Mouse (Mus musculus): Measurements from ENCODE around the gene Cidec. TPM values are rescaled to one million over a fixed set of nuclear protein-coding genes. Genes with fewer than 3 reads are reported as not detected.

The Cidec gene
- polyA plus RNA-seq, 1 experiment from 2014 or later, result not detected

DNA sequence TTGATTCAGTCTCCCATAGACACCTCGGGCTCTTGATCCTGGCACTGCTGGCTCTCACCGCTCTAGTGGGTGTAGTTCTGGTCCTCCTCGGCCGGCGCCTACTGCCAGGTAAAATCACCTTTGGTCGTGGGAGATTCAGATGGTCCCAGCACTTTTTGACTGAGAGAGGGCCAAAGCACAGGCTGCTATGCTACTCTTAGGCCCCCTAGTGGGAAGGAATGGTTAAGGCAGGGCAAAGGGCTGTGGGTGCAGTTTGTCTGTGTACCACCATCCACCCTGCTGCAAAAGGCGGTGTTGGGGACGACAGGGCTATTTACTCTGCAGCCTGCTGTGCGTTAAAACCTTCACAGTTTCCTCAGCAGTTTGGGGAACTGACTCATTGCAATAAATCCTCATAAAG is 33.5 kb upstream of the Cidec start:
- H3K27ac ChIP-seq, result peak overlapping the region; percentile 72
- whole genome bisulfite sequencing, result 9% methylated on average over 9 of the region's 9 CpGs
- H3K36me3 ChIP-seq, result no peaks in the 10 kb centered on the region
- DNase-seq (ENCODE audit: low spot score), result peak; percentile 74
- H3K9me3 ChIP-seq, result no peaks in the 10 kb centered on the region
- H3K27me3 ChIP-seq (ENCODE audit: insufficient read depth, poor library complexity, severe bottlenecking), result peaks cover 55% of the 10 kb centered on the region
- peak overlapping the region; percentile 48 for H3K4me3 ChIP-seq
- peaks cover 47% of the 10 kb centered on the region for H3K4me1 ChIP-seq (replicated peaks)

DNA sequence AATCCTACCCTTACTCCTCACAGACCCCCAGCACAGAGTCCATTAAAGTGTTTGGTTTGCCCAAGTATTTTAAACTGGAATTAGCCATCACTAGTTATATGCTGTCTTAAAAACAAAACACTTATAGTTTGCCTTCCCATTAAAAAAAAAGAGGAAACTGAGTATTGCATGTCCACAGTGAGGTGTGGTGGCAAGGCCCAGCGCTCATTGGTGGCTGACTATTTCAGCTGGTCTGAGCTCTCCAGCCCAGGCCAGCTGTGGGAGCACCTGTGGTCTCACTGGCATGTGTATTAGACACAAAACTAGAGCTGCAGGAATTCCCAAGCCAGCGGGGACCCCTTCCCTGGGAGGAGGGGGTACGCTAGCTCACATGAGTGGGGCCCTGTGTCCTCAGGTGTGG is 33.0 kb upstream of the Cidec start:
- no peaks in the 10 kb centered on the region for H3K36me3 ChIP-seq
- H3K27me3 ChIP-seq (ENCODE audit: insufficient read depth, poor library complexity, severe bottlenecking), result peaks cover 55% of the 10 kb centered on the region
- peak overlapping the region; percentile 48 for H3K4me3 ChIP-seq
- DNase-seq (ENCODE audit: low spot score), result no peak
- WGBS, result 61% methylated on average over 3 of the region's 3 CpGs
- H3K9me3 ChIP-seq, result no peaks in the 10 kb centered on the region
- H3K27ac ChIP-seq, result no peak overlapping the region
- peaks cover 47% of the 10 kb centered on the region for H3K4me1 ChIP-seq (replicated peaks)

DNA sequence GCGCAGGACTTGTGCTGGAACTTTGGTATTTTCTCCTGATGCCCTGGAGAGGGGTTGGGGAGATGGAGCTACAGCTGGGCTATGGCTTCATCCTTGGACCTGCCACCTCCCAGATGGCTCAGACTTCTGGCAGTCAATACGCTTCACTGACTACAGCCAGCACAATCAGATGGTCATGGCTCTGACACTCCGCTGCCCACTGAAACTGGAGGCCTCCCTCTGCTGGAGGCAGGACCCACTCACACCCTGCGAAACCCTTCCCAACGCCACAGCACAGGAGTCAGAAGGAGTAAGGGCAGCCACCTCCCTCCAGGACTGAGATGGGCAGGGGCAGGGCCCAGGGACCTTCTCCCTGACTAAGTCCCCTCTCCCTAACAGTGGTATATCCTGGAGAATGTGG is 30.0 kb upstream of the Cidec start:
- peaks cover 26% of the 10 kb centered on the region for H3K4me1 ChIP-seq (replicated peaks)

DNA sequence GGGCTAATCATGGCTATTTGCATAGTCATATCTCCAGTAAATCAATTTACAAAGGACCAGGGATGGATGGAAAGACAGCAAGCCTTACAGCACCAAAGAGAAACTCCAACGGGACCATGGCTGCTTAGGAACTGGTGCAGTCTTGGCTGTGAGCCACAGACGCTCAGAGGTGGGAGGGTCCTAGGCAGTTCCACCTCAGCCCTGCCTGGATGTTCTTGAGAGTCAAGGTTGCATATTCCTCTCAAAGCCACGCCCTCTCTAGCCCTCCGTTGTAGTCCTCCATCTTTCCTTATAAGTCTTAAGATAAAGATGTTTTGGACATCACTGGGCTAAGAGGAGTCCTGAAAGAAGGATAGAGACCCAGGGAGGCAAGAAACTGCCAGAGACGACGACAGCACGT is 28.5 kb upstream of the Cidec start:
- H3K4me1 ChIP-seq (replicated peaks), result peaks cover 13% of the 10 kb centered on the region
- H3K27ac ChIP-seq, result no peak overlapping the region
- H3K9me3 ChIP-seq, result no peaks in the 10 kb centered on the region
- H3K27me3 ChIP-seq (ENCODE audit: insufficient read depth, poor library complexity, severe bottlenecking), result peaks cover 17% of the 10 kb centered on the region
- no peak overlapping the region for H3K4me3 ChIP-seq
- no peaks in the 10 kb centered on the region for H3K36me3 ChIP-seq
- DNase-seq (ENCODE audit: low spot score), result no peak
- 72% methylated on average over 7 of the region's 7 CpGs for WGBS

More for the DNA sequence above, 30.0 kb upstream of the Cidec start:
- DNase-seq (ENCODE audit: low spot score), result peak; percentile 37
- Histone ChIP-seq H3K27me3 (ENCODE audit: insufficient read depth, poor library complexity, severe bottlenecking) (peaks cover 33% of the 10 kb centered on the region), H3K36me3 (no peaks in the 10 kb centered on the region), H3K9me3 (no peaks in the 10 kb centered on the region), H3K27ac (no peak overlapping the region), H3K4me3 (no peak overlapping the region)
- 56% methylated on average over 5 of the region's 5 CpGs for WGBS

DNA sequence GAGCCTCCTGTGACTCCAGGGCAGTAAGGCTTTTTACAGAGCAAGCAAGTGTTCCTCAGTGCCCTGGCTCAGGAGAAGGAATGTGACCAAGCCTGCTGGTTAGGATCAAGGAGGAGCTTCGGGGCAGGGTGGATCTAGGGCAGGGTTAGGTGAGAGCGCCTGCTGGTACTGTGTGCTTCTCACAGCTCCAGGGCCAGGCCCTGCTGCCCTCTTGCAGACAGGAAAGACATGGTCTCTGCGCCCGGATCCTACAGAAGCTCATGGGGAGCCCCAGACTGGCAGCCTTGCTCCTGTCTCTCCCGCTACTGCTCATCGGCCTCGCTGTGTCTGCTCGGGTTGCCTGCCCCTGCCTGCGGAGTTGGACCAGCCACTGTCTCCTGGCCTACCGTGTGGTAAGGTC is 23.1 kb upstream of the Cidec start:
- DNase-seq (ENCODE audit: low spot score), result no peak
- no peaks in the 10 kb centered on the region for H3K27me3 ChIP-seq (ENCODE audit: insufficient read depth, poor library complexity, severe bottlenecking)
- H3K4me3 ChIP-seq, result no peak overlapping the region
- H3K36me3 ChIP-seq, result no peaks in the 10 kb centered on the region
- 66% methylated on average over 10 of the region's 10 CpGs for WGBS
- no peaks in the 10 kb centered on the region for H3K9me3 ChIP-seq
- peaks cover 3% of the 10 kb centered on the region; the same call in 1 of the 2 replicates for H3K4me1 ChIP-seq (replicated peaks)
- no peak overlapping the region for H3K27ac ChIP-seq

DNA sequence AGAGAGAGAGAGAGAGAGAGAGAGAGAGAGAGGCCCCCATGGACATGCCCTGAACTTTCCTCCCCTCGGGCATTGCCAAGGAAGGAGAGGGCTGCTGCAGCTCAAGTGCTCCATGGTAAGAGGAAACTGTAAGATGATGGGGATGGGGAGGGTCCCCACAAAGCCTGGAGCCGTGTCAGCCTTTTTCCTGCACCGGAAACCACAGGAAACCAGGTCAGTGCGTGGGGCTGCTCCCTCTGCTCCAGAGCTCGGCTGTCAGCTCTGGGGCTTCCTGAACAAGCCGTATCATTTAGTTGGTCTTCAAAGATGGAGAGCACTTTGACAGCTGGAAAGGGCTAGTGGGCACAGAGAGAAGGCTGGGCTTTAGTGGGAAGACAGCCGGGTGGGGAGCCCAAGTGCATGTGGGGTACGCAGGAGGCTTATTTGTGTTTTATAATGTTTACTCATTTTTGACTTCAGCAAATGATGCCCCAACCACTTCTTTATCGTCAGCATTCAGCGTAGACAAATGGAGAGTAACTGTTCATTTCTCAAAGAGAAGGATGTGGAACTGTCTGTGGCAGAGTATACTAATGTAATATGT is 22.5 kb upstream of the Cidec start, which contains the start of gene Il17re:
Gene Il17re (plus strand): TSS at position 533 of the 583 bp plus-strand sequence.
- no peaks in the 10 kb centered on the region for H3K9me3 ChIP-seq
- H3K4me1 ChIP-seq (replicated peaks), result peaks cover 3% of the 10 kb centered on the region; the same call in 1 of the 2 replicates
- no peak for DNase-seq (ENCODE audit: low spot score)
- no peak within 1 kb of the TSS for H3K4me3 ChIP-seq
- no peaks in the 10 kb centered on the region for H3K36me3 ChIP-seq
- no peaks in the 10 kb centered on the region for H3K27me3 ChIP-seq (ENCODE audit: insufficient read depth, poor library complexity, severe bottlenecking)
- WGBS, result 76% methylated on average over 10 of the region's 10 CpGs
- no peak within 1 kb of the TSS for H3K27ac ChIP-seq

DNA sequence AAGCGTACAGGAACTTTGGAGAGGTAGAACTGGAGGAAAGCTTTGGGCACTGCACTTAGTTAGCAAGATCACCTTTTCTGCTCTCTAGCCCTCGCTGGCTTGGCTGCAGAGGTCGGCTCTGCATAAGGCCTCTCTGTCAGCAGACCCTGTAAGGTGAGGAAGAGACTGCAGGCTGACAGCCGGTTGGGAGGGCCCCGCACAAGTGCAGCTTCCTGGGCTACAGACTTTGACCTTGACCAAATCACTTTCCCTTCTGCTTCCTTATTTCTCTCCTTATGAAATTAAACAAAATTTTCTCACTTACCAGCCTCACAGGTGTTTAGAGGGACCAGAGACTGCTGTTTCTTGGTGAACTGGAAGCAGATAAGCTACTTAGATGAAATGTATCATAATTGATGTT is 19.4 kb upstream of the Cidec start:
- no peaks in the 10 kb centered on the region for H3K9me3 ChIP-seq

DNA sequence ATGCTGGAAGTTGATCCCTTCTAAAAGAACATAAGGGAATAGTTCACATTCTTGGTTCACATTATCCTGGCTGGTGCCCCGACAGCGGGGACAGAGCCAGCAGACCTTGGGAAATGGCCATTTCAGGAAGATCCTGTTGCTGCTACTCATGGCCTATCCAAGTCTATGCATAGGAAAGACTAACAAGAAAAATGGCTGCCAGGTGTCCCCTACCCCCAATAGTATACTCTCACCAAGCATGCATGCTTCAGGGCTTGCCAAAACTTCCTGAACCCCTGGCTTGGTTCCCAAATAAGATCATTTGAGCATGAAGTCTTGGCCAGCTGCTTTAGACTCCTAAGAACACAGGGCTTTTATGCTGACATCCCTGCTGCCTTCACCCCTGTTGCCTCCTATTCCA is 16.3 kb upstream of the Cidec start:
- no peaks in the 10 kb centered on the region for H3K9me3 ChIP-seq
- no peak for DNase-seq (ENCODE audit: low spot score)
- H3K4me3 ChIP-seq, result no peak overlapping the region
- 93% methylated on average over 2 of the region's 2 CpGs for WGBS
- H3K4me1 ChIP-seq (replicated peaks), result no peaks in the 10 kb centered on the region
- H3K27me3 ChIP-seq (ENCODE audit: insufficient read depth, poor library complexity, severe bottlenecking), result no peaks in the 10 kb centered on the region
- no peak overlapping the region for H3K27ac ChIP-seq
- H3K36me3 ChIP-seq, result peaks cover 29% of the 10 kb centered on the region

More for the DNA sequence above, 19.4 kb upstream of the Cidec start:
- Histone ChIP-seq H3K27ac (no peak overlapping the region), H3K36me3 (no peaks in the 10 kb centered on the region), H3K27me3 (ENCODE audit: insufficient read depth, poor library complexity, severe bottlenecking) (no peaks in the 10 kb centered on the region), H3K4me3 (no peak overlapping the region), H3K4me1 (replicated peaks) (peaks cover 3% of the 10 kb centered on the region; the same call in 1 of the 2 replicates)
- no peak for DNase-seq (ENCODE audit: low spot score)
- WGBS, result 64% methylated on average over 5 of the region's 5 CpGs

DNA sequence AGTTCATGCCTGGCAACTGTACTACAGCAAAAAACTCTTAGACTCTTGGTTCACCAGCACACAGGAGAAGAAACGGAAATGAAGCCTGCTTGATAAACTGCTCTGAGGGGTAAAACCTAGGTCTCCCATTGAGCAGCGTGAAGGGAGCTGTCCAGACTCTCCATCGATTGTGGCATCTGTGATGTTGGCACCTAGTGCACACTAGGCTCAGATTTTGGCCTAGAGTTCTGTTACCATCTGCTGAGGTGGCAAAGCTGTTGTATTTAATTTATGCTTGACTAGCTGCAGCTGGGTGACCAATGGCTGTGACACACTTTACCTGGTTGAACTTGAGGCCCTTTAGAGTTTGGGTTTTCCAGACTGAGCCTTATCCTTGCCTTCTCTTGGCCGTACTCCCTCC is 12.1 kb upstream of the Cidec start:
- no peak for DNase-seq (ENCODE audit: low spot score)
- H3K27me3 ChIP-seq (ENCODE audit: insufficient read depth, poor library complexity, severe bottlenecking), result no peaks in the 10 kb centered on the region
- no peaks in the 10 kb centered on the region for H3K9me3 ChIP-seq
- peaks cover 11% of the 10 kb centered on the region for H3K4me1 ChIP-seq (replicated peaks)
- WGBS, result 93% methylated on average over 4 of the region's 4 CpGs
- no peak overlapping the region for H3K4me3 ChIP-seq
- no peak overlapping the region for H3K27ac ChIP-seq
- peaks cover 46% of the 10 kb centered on the region for H3K36me3 ChIP-seq

DNA sequence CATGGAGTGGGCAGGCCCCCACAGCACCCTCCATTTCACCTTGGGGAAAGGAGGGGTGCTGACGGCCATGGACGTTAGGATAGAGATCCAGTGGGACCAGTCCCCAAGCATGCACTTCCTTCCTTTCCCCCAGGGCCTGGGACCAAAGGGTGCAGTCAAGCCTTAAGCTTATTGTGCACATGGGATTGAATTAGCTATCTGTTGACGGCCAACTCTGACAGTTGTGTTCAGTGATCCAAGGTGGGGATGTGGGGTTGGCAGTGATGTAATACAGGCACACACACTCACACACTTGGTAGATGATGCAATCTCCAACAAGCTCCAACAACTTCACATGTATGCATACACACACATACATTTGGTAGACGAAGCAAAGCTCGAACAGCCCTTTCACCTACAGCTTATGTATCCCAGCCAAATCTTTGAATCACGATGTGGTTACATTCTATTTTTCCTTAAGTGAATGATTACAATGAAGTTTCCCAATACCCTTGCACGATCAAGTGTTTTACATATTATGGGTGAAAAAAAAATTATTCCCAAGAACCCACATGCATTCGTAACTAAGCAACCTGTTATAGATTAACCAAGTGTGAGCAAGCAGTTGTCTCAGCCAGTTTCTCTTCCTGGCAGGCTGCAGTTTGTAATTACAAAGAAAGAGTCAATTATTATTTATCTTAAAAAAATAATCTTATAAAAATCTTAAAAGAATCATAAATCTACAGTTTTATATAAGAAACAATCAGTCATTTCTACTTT is 8.8 kb upstream of the Cidec start:
- peaks cover 16% of the 10 kb centered on the region for H3K4me1 ChIP-seq (replicated peaks)
- no peak overlapping the region for H3K27ac ChIP-seq
- WGBS, result 86% methylated on average over 8 of the region's 8 CpGs
- DNase-seq (ENCODE audit: low spot score), result no peak
- H3K4me3 ChIP-seq, result no peak overlapping the region
- no peaks in the 10 kb centered on the region for H3K9me3 ChIP-seq
- H3K36me3 ChIP-seq, result peaks cover 43% of the 10 kb centered on the region
- H3K27me3 ChIP-seq (ENCODE audit: insufficient read depth, poor library complexity, severe bottlenecking), result no peaks in the 10 kb centered on the region

DNA sequence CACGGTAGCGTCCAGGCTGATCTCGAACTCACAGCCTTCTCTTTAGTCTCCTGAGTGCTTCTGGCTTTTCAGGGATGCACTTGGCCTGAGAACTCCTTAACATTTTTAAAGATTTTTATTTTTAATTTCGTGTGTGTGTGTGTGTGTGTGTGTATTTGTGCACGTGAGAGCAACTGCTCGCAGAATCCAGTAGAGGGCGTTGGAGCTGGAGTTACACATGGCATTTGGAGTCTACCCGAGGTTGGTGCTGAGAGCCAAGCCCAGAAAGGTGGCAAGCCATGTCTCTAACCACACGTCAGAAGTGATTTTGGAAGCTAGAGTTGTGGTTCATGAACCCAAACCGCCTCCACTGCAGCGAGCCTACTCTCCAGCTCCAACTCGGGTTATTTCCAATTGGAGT is 7.5 kb upstream of the Cidec start:
- WGBS, result 48% methylated on average over 12 of the region's 12 CpGs
- peaks cover 16% of the 10 kb centered on the region for H3K4me1 ChIP-seq (replicated peaks)
- H3K27ac ChIP-seq, result peak overlapping the region; percentile 93
- no peaks in the 10 kb centered on the region for H3K9me3 ChIP-seq
- DNase-seq (ENCODE audit: low spot score), result peak; percentile 12
- H3K27me3 ChIP-seq (ENCODE audit: insufficient read depth, poor library complexity, severe bottlenecking), result no peaks in the 10 kb centered on the region
- peaks cover 30% of the 10 kb centered on the region for H3K36me3 ChIP-seq
- peak overlapping the region; percentile 97 for H3K4me3 ChIP-seq

DNA sequence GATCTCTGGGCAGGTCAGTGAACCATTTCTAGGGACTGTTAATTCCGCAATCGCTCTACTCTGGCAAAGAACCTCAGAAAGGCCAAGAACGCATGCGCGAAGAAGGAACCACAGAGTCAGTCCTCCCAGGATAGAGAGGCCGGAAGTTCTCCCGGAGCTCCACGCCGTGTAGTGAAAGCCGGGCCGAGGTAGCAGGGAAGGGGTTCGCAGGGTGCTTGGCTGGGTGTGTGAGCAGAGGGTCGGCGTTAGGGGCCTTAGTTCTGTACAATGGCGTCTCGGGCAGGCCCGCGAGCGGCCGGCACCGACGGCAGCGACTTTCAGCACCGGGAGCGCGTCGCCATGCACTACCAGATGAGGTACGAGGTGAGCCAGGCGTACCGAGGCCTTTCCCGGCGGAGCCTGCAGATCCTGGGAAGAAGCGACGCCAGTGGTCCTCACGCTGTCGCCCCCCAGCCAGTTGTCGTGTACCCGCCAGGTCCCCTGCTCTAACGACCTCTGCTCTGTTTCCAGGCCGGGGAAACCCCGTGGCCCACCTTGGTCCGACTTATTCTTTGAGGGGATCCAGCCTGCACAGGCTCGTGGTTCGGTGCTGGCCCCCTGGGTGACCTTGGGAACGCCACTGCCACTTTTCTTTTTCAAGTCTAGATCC is 7.0 kb upstream of the Cidec start, which contains the start of gene Jagn1:
Gene Jagn1 (plus strand): TSS at position 128 of the 649 bp plus-strand sequence.
- peak within 1 kb of the TSS; percentile 97 for H3K4me3 ChIP-seq
- H3K9me3 ChIP-seq, result no peaks in the 10 kb centered on the region
- H3K27me3 ChIP-seq (ENCODE audit: insufficient read depth, poor library complexity, severe bottlenecking), result no peaks in the 10 kb centered on the region
- peak; percentile 95 for DNase-seq (ENCODE audit: low spot score)
- H3K4me1 ChIP-seq (replicated peaks), result peaks cover 16% of the 10 kb centered on the region
- peak within 1 kb of the TSS; percentile 93 for H3K27ac ChIP-seq
- 1% methylated on average over 45 of the region's 45 CpGs for WGBS
- peaks cover 25% of the 10 kb centered on the region for H3K36me3 ChIP-seq

DNA sequence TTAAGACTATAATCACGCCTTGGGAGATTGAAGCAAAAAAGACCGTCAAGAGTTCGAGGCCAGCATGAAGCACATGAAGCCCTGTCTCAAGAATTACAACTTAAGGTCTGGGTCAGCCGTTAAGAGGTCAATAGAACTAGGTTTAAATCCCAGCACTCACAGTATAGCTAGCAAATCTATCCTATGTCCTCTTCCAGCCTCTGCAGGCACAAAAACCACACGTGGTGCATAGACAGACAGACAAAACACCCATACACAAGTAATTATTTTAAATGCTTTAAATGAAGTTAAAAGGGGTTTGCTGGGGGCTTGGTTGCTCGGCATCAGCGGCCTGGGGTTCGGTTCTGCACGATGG is 6.5 kb upstream of the Cidec start:
- H3K9me3 ChIP-seq, result no peaks in the 10 kb centered on the region
- H3K36me3 ChIP-seq, result peaks cover 20% of the 10 kb centered on the region
- peak overlapping the region; percentile 93 for H3K27ac ChIP-seq
- peaks cover 16% of the 10 kb centered on the region for H3K4me1 ChIP-seq (replicated peaks)
- peak overlapping the region; percentile 97 for H3K4me3 ChIP-seq
- DNase-seq (ENCODE audit: low spot score), result no peak
- no peaks in the 10 kb centered on the region for H3K27me3 ChIP-seq (ENCODE audit: insufficient read depth, poor library complexity, severe bottlenecking)
- 43% methylated on average over 9 of the region's 9 CpGs for WGBS

Data from hindbrain, embryonic 10.5 days (tissue).